Comparison of ENCODE assay signal across 9 mouse cellular contexts in the genomic region with DNA sequence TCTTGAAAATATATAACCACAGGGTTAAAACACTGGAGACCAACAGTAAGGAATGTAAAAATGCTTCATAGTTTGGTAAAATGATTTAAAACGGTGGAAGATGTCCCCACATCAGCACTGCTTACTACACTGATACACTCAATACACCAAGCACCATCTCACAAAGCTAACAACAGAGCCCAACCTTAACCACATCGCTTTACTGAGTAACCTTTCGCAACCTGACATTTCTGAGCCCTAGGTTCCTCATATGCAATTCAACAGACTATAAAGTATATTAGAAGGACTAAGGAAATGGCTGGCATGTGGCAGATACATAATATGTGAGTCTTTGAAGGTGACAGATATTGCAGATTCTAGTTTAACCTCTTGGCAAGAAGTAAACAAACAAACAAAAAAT. TPM values are rescaled to one million over a fixed set of nuclear protein-coding genes. Genes with fewer than 3 reads are reported as not detected.
DNase-seq lines count a peak whose midpoint lies in the region; ATAC-seq and TF ChIP-seq lines count a peak whose summit lies in the region.
"Had no signal": no experiment of that assay in that cellular context is flagged by ENCODE, and none has a peak within 500 bp of the region (broad histone marks: within the 10 kb centered on the region; RNA-seq: fewer than 3 reads in every experiment).

No protein-coding gene starts in this region.

- no peak for DNase-seq in heart, postnatal 14 days
- no peak for DNase-seq in hindbrain, embryonic 10.5 days (ENCODE audit: low spot score)
- no peak for DNase-seq in adipocyte (ENCODE audit: low spot score)
- no peak for DNase-seq in frontal cortex, postnatal 36 days (ENCODE audit: low spot score in 2 of 2)
- DNase-seq in cerebellum, postnatal 25 days, result no peak
- DNase-seq: gastrocnemius, postnatal 36 days had no signal

- no peak for TF ChIP-seq CTCF in E14TG2a.4 (conservative IDR thresholded peaks at IDR 0.05; ENCODE audit: low read length)

- H3K4me1 ChIP-seq in heart, embryonic 12.5 days (replicated peaks), result peaks cover 15% of the 10 kb centered on the region
- peaks cover 59% of the 10 kb centered on the region for H3K4me1 ChIP-seq in E14TG2a.4 (replicated peaks; ENCODE audit: low read depth, low read length)
- H3K4me1 ChIP-seq in hindbrain, embryonic 10.5 days (replicated peaks), result peaks cover 28% of the 10 kb centered on the region

- H3K9ac ChIP-seq in heart, embryonic 12.5 days, result no peak overlapping the region

- peak overlapping the region; percentile 53 for H3K4me2 ChIP-seq in heart, embryonic 12.5 days

- ATAC-seq in heart, embryonic 12.5 days (ENCODE audit: insufficient number of reproducible peaks, low FRiP score), result no peak
- ATAC-seq in megakaryocyte progenitor cell, adult 5-6 weeks (replicated peaks; ENCODE audit: poor library complexity), result peak; percentile 26

- H3K36me3 ChIP-seq in heart, embryonic 12.5 days, result 0 out of 2 replicates have a peak, but pooled peaks cover 9% of the 10 kb centered on the region
- H3K36me3 ChIP-seq in E14TG2a.4 (ENCODE audit: insufficient read depth, low read length), result peaks cover 18% of the 10 kb centered on the region; the same call in 1 of the 2 replicates
- H3K36me3 ChIP-seq in hindbrain, embryonic 10.5 days, result peaks cover 18% of the 10 kb centered on the region

- 93% methylated on average over 3 of the region's 3 CpGs for WGBS in heart, embryonic 12.5 days
- WGBS in hindbrain, embryonic 10.5 days, result 97% methylated on average over 3 of the region's 3 CpGs

- H3K9me3 ChIP-seq in heart, embryonic 12.5 days (replicated peaks), result no peaks in the 10 kb centered on the region
- no peaks in the 10 kb centered on the region for H3K9me3 ChIP-seq in E14TG2a.4 (ENCODE audit: low read length)
- H3K9me3 ChIP-seq in hindbrain, embryonic 10.5 days, result no peaks in the 10 kb centered on the region

- H3K27me3 ChIP-seq in heart, embryonic 12.5 days (replicated peaks), result no peaks in the 10 kb centered on the region
- no peaks in the 10 kb centered on the region for H3K27me3 ChIP-seq in E14TG2a.4 (ENCODE audit: insufficient read depth, low read length)
- H3K27me3 ChIP-seq in hindbrain, embryonic 10.5 days (ENCODE audit: insufficient read depth, poor library complexity, severe bottlenecking), result no peaks in the 10 kb centered on the region

- H3K4me3 ChIP-seq in heart, embryonic 12.5 days, result peak overlapping the region; percentile 15; the same call in 1 of the 2 replicates
- H3K4me3 ChIP-seq in E14TG2a.4 (replicated peaks; ENCODE audit: low read length), result 0 out of 2 replicates have a peak overlapping the region, but pooled peaks have one; percentile 90
- peak overlapping the region; percentile 92 for H3K4me3 ChIP-seq in hindbrain, embryonic 10.5 days

- H3K27ac ChIP-seq in heart, embryonic 12.5 days (ENCODE audit: poor library complexity, severe bottlenecking), result no peak overlapping the region
- no peak overlapping the region for H3K27ac ChIP-seq in hindbrain, embryonic 10.5 days

- intact Hi-C loops in heart, postnatal 14 days (cut with DNase I), result loop anchor here (5.0 kb wide), 1 partner anchor 184 kb away; no protein-coding TSS in a partner anchor

RNA-seq across cellular contexts. Expression of gene Rprd2, which starts 2.0 kb away (rescaled TPM):
- 25.5 and 25.9 TPM in 2 replicates for polyA plus RNA-seq in heart, embryonic 12.5 days (2016; fragmentation: Nextera tagmentation; extraction: Ambion mirVana)
- total RNA-seq in heart, postnatal 14 days (2021), result 10 to 100 TPM; 41.3 to 42.1 TPM
- polyA plus RNA-seq in hindbrain, embryonic 10.5 days (2016; fragmentation: Nextera tagmentation; extraction: Ambion mirVana), result 19.8 and 20.1 TPM in 2 replicates
- total RNA-seq in megakaryocyte progenitor cell, adult 5-6 weeks (2015), result 51.7 and 59.5 TPM in 2 replicates
- total RNA-seq in megakaryocyte progenitor cell, adult 5-6 weeks (2017), result 18.9 and 22.5 TPM in 2 replicates

RNA-seq across cellular contexts. Expression of gene Prpf3, which starts 39.0 kb away (rescaled TPM):
- 36.6 and 36.7 TPM in 2 replicates for polyA plus RNA-seq in heart, embryonic 12.5 days (2016; fragmentation: Nextera tagmentation; extraction: Ambion mirVana)
- 10 to 100 TPM; 19.2 to 27.2 TPM for total RNA-seq in heart, postnatal 14 days (2021)
- polyA plus RNA-seq in hindbrain, embryonic 10.5 days (2016; fragmentation: Nextera tagmentation; extraction: Ambion mirVana), result 51.5 and 66.9 TPM in 2 replicates
- total RNA-seq in megakaryocyte progenitor cell, adult 5-6 weeks (2015), result 41.2 and 56.2 TPM in 2 replicates
- 25.7 and 51.2 TPM in 2 replicates for total RNA-seq in megakaryocyte progenitor cell, adult 5-6 weeks (2017)

RNA-seq across cellular contexts. Expression of gene Mrps21, which starts 54.6 kb away (rescaled TPM):
- 405 and 408 TPM in 2 replicates for polyA plus RNA-seq in heart, embryonic 12.5 days (2016; fragmentation: Nextera tagmentation; extraction: Ambion mirVana)
- 100 to 1,000 TPM; 275 to 290 TPM for total RNA-seq in heart, postnatal 14 days (2021)
- 379 and 403 TPM in 2 replicates for polyA plus RNA-seq in hindbrain, embryonic 10.5 days (2016; fragmentation: Nextera tagmentation; extraction: Ambion mirVana)
- 132 and 147 TPM in 2 replicates for total RNA-seq in megakaryocyte progenitor cell, adult 5-6 weeks (2015)
- total RNA-seq in megakaryocyte progenitor cell, adult 5-6 weeks (2017), result 382 and 387 TPM in 2 replicates

RNA-seq across cellular contexts. Expression of gene Tars2, which starts 56.7 kb away (rescaled TPM):
- polyA plus RNA-seq in heart, embryonic 12.5 days (2016; fragmentation: Nextera tagmentation; extraction: Ambion mirVana), result 43.6 TPM in 2 replicates
- 10 to 100 TPM; 41.6 to 44.4 TPM for total RNA-seq in heart, postnatal 14 days (2021)
- polyA plus RNA-seq in hindbrain, embryonic 10.5 days (2016; fragmentation: Nextera tagmentation; extraction: Ambion mirVana), result 58.8 and 69.9 TPM in 2 replicates
- total RNA-seq in megakaryocyte progenitor cell, adult 5-6 weeks (2015), result 27.8 and 29.9 TPM in 2 replicates
- 47.3 and 52.2 TPM in 2 replicates for total RNA-seq in megakaryocyte progenitor cell, adult 5-6 weeks (2017)

Comparison
In these comparisons a context has a peak if more than half of its experiments do, and no peak if none do; other contexts are left out.
1. H3K4me3 ChIP-seq: peak in every context shown above with its lines; median percentile 92 in hindbrain, embryonic 10.5 days; 90 in E14TG2a.4; 15 in heart, embryonic 12.5 days.